In genomic region chr3:97159509-97159850, GRCm38 (mm10) we compare ENCODE assay signal across 7 mouse cellular contexts. TPM values are rescaled to one million over a fixed set of nuclear protein-coding genes. Genes with fewer than 3 reads are reported as not detected.
A peak's percentile ranks its signal among the peaks of the same experiment; 100 is the strongest.
DNase-seq lines count a peak whose midpoint lies in the region; ATAC-seq and TF ChIP-seq lines count a peak whose summit lies in the region.

No protein-coding gene starts in this region.

- no peaks in the 10 kb centered on the region for H3K36me3 ChIP-seq in thymus, adult 2 months (ENCODE audit: control insufficient read depth, insufficient read depth, low read length)
- no peaks in the 10 kb centered on the region for H3K36me3 ChIP-seq in embryonic facial prominence, embryonic 15.5 days
- no peaks in the 10 kb centered on the region for H3K36me3 ChIP-seq in limb, embryonic 15.5 days
- H3K36me3 ChIP-seq in stomach, embryonic 15.5 days = no peaks in the 10 kb centered on the region

- H3K27ac ChIP-seq in thymus, adult 2 months (ENCODE audit: control insufficient read depth, insufficient read depth, low read length) = no peak overlapping the region
- peak overlapping the region; percentile 81; the same call in 1 of the 2 replicates for H3K27ac ChIP-seq in embryonic facial prominence, embryonic 15.5 days (replicated peaks)
- H3K27ac ChIP-seq in limb, embryonic 15.5 days = peak overlapping the region; percentile 77; the same call in 1 of the 2 replicates
- peak overlapping the region; percentile 79; the same call in 1 of the 2 replicates for H3K27ac ChIP-seq in stomach, embryonic 15.5 days

- H3K4me1 ChIP-seq in thymus, adult 2 months (replicated peaks; ENCODE audit: control insufficient read depth, insufficient read depth, low read length) = peaks cover 4% of the 10 kb centered on the region
- peaks cover 17% of the 10 kb centered on the region for H3K4me1 ChIP-seq in embryonic facial prominence, embryonic 15.5 days
- H3K4me1 ChIP-seq in limb, embryonic 15.5 days = peaks cover 18% of the 10 kb centered on the region
- 0 out of 2 replicates have a peak, but pooled peaks cover 4% of the 10 kb centered on the region for H3K4me1 ChIP-seq in stomach, embryonic 15.5 days

- peak overlapping the region; percentile 98 for H3K4me3 ChIP-seq in thymus, adult 2 months (ENCODE audit: control insufficient read depth, insufficient read depth, low read length)
- peak overlapping the region; percentile 61 for H3K4me3 ChIP-seq in embryonic facial prominence, embryonic 15.5 days (replicated peaks)
- peak overlapping the region; percentile 79 for H3K4me3 ChIP-seq in limb, embryonic 15.5 days
- H3K4me3 ChIP-seq in stomach, embryonic 15.5 days (replicated peaks) = peak overlapping the region; percentile 57

- no peak for TF ChIP-seq CTCF in thymus, adult 2 months (IDR thresholded peaks at IDR 0.05; ENCODE audit: borderline replicate concordance, control insufficient read depth, extremely low read depth, insufficient read depth, low read length, poor library complexity)

- no peak for DNase-seq in thymus, adult 2 months
- no peak for DNase-seq in thymus, adult 18-20 months
- no peak for DNase-seq in cerebellum, postnatal 36 days
- DNase-seq in adrenal gland, postnatal 25 days = no peak

- no peak for ATAC-seq in embryonic facial prominence, embryonic 15.5 days (ENCODE audit: insufficient number of reproducible peaks, low FRiP score, low TSS enrichment, low read depth)
- no peak for ATAC-seq in limb, embryonic 15.5 days (ENCODE audit: insufficient number of reproducible peaks, low FRiP score, low TSS enrichment, low read depth)
- ATAC-seq in stomach, embryonic 15.5 days (ENCODE audit: insufficient read depth, low FRiP score, low read depth) = no peak

- TF ChIP-seq POLR2A in thymus, adult 2 months (IDR thresholded peaks at IDR 0.05; ENCODE audit: control insufficient read depth, extremely low read depth, insufficient read depth, low read length, poor library complexity) = no peak

- H3K9ac ChIP-seq in embryonic facial prominence, embryonic 15.5 days = peak overlapping the region; percentile 50
- H3K9ac ChIP-seq in limb, embryonic 15.5 days = peak overlapping the region; percentile 63
- H3K9ac ChIP-seq in stomach, embryonic 15.5 days = peak overlapping the region; percentile 27

- WGBS in thymus, adult 2 months = 10% methylated on average over 6 of the region's 6 CpGs
- WGBS in embryonic facial prominence, embryonic 15.5 days = 6% methylated on average over 6 of the region's 6 CpGs
- 13% methylated on average over 6 of the region's 6 CpGs for WGBS in limb, embryonic 15.5 days
- 16% methylated on average over 6 of the region's 6 CpGs for WGBS in stomach, embryonic 15.5 days

- H3K27me3 ChIP-seq in thymus, adult 2 months (ENCODE audit: control insufficient read depth, insufficient read depth, low read length) = no peaks in the 10 kb centered on the region
- no peaks in the 10 kb centered on the region for H3K27me3 ChIP-seq in embryonic facial prominence, embryonic 15.5 days
- H3K27me3 ChIP-seq in limb, embryonic 15.5 days = no peaks in the 10 kb centered on the region
- H3K27me3 ChIP-seq in stomach, embryonic 15.5 days (replicated peaks) = no peaks in the 10 kb centered on the region

- H3K9me3 ChIP-seq in embryonic facial prominence, embryonic 15.5 days (replicated peaks) = no peaks in the 10 kb centered on the region
- H3K9me3 ChIP-seq in limb, embryonic 15.5 days = no peaks in the 10 kb centered on the region
- H3K9me3 ChIP-seq in stomach, embryonic 15.5 days = no peaks in the 10 kb centered on the region

- H3K4me2 ChIP-seq in embryonic facial prominence, embryonic 15.5 days (replicated peaks) = peak overlapping the region; percentile 76
- H3K4me2 ChIP-seq in limb, embryonic 15.5 days = peak overlapping the region; percentile 86
- peak overlapping the region; percentile 61 for H3K4me2 ChIP-seq in stomach, embryonic 15.5 days

RNA-seq across cellular contexts. Expression of gene Acp6, which starts 0.9 kb away (rescaled TPM):
- 45.1 and 49.3 TPM in 2 replicates for polyA plus RNA-seq in thymus, adult 2 months (2012; rRNA removed)
- polyA plus RNA-seq in embryonic facial prominence, embryonic 15.5 days (2015; fragmentation: Nextera tagmentation; extraction: Ambion mirVana) = 52.2 and 53.9 TPM in 2 replicates
- polyA plus RNA-seq in limb, embryonic 15.5 days (2015; fragmentation: Nextera tagmentation; extraction: Ambion mirVana) = 47.8 and 48.1 TPM in 2 replicates
- polyA plus RNA-seq in stomach, embryonic 15.5 days (2015; fragmentation: Nextera tagmentation; extraction: Ambion mirVana) = 46.9 and 50.7 TPM in 2 replicates
- total RNA-seq in adrenal gland, postnatal 25 days (2021) = 61.5 and 65.3 TPM in 2 replicates
